Mouse (Mus musculus) intestine, embryonic 15.5 days (tissue): ENCODE data around the gene Pou2af1. TPM values are rescaled to one million over a fixed set of nuclear protein-coding genes. Genes with fewer than 3 reads are reported as not detected.
A peak's percentile ranks its signal among the peaks of the same experiment; 100 is the strongest.

Experiments used
- ATAC-seq: fragments of 200-750 bp; cut with Nextera tagmentation; 2 replicates; pipeline ENCODE4 v1.8.0; 2017; ENCODE audit warnings: moderate TSS enrichment, moderate library complexity
- H3K27ac ChIP-seq: fragments of 300-500 bp; sonication (generic); 2 replicates; pipeline ENCODE4 v1.5.1; 2015; ENCODE audit warnings: mild to moderate bottlenecking, inconsistent platforms
- H3K27me3 ChIP-seq: fragments of 300-500 bp; sonication (generic); replicated peaks from 2 replicates; pipeline ENCODE4 v1.6.1; 2015; ENCODE audit warnings: inconsistent platforms
- H3K36me3 ChIP-seq: fragments of 300-500 bp; sonication (generic); 2 replicates; pipeline ENCODE4 v1.6.1; 2015; ENCODE audit warnings: inconsistent platforms
- H3K4me1 ChIP-seq: fragments of 300-500 bp; sonication (generic); replicated peaks from 2 replicates; pipeline ENCODE4 v1.6.1; 2015; ENCODE audit warnings: inconsistent platforms
- H3K4me2 ChIP-seq: fragments of 300-500 bp; sonication (generic); replicated peaks from 2 replicates; pipeline ENCODE4 v1.6.1; 2015; ENCODE audit warnings: mild to moderate bottlenecking, inconsistent platforms
- H3K4me3 ChIP-seq: fragments of 300-500 bp; sonication (generic); replicated peaks from 2 replicates; pipeline ENCODE4 v1.5.1; 2015; ENCODE audit warnings: inconsistent platforms
- H3K9ac ChIP-seq: fragments of 300-500 bp; sonication (generic); 2 replicates; pipeline ENCODE4 v1.6.1; 2015; ENCODE audit warnings: inconsistent platforms
- H3K9me3 ChIP-seq: fragments of 300-500 bp; sonication (generic); 2 replicates; pipeline ENCODE4 v1.6.1; 2016; ENCODE audit warnings: inconsistent platforms
- WGBS: fragments of 180-500 bp; shearing (Covaris S2); methylation state at CpG from one replicate; pipeline ENCODE4 v1.1.7; 2015; 5-methylcytosine and 5-hydroxymethylcytosine counted together
- polyA plus RNA-seq: library from polyadenylated mRNA; unstranded; fragments of >200 nt; fragmentation: Nextera tagmentation; extraction: Ambion mirVana; gene quantifications from 2 replicates; pipeline ENCODE4 v1.2.1, GENCODE M21; 2015

Pou2af1 gene
- polyA plus RNA-seq, 1 experiment from 2014 or later: 0.10 TPM

- no peak overlapping the region for H3K4me2 ChIP-seq
Observed at GRCm38 (mm10) chr9:51232163-51232562, 18.7 kb downstream of the Pou2af1 start.

GRCm38 (mm10) chr9:51238741-51239385 is 25.4 kb downstream of the Pou2af1 start:
- Histone ChIP-seq H3K36me3 (no peaks in the 10 kb centered on the region), H3K9ac (no peak overlapping the region), H3K9me3 (no peaks in the 10 kb centered on the region), H3K4me2 (no peak overlapping the region), H3K27ac (no peak overlapping the region), H3K4me3 (no peak overlapping the region), H3K4me1 (0 out of 2 replicates have a peak, but pooled peaks cover 3% of the 10 kb centered on the region), H3K27me3 (no peaks in the 10 kb centered on the region)
- 47% methylated on average over 12 of the region's 12 CpGs for WGBS
- ATAC-seq: no peak

More at GRCm38 (mm10) chr9:51232163-51232562, 18.7 kb downstream of the Pou2af1 start:
- H3K4me3 ChIP-seq: no peak overlapping the region
- no peak overlapping the region for H3K27ac ChIP-seq
- no peaks in the 10 kb centered on the region for H3K27me3 ChIP-seq
- WGBS: 95% methylated on average over 8 of the region's 8 CpGs
- 0 out of 2 replicates have a peak, but pooled peaks cover 3% of the 10 kb centered on the region for H3K4me1 ChIP-seq
- no peaks in the 10 kb centered on the region for H3K36me3 ChIP-seq
- no peak overlapping the region for H3K9ac ChIP-seq
- no peaks in the 10 kb centered on the region for H3K9me3 ChIP-seq
- no peak for ATAC-seq

- H3K36me3 ChIP-seq: no peaks in the 10 kb centered on the region
- ATAC-seq: peak; percentile 62
- peaks cover 4% of the 10 kb centered on the region; the same call in 1 of the 2 replicates for H3K4me1 ChIP-seq
- no peak overlapping the region for H3K9ac ChIP-seq
- H3K4me3 ChIP-seq: no peak overlapping the region
- no peak overlapping the region for H3K27ac ChIP-seq
- H3K9me3 ChIP-seq: no peaks in the 10 kb centered on the region
- H3K4me2 ChIP-seq: no peak overlapping the region
- 56% methylated on average over 4 of the region's 4 CpGs for WGBS
- H3K27me3 ChIP-seq: no peaks in the 10 kb centered on the region
Observed at GRCm38 (mm10) chr9:51256780-51257502, 43.4 kb downstream of the Pou2af1 start.

- no peak for ATAC-seq
- 88% methylated on average over 5 of the region's 5 CpGs for WGBS
- peaks cover 4% of the 10 kb centered on the region; the same call in 1 of the 2 replicates for H3K4me1 ChIP-seq
Observed at GRCm38 (mm10) chr9:51258426-51258825, 44.9 kb downstream of the Pou2af1 start.

GRCm38 (mm10) chr9:51268852-51269251 is 55.3 kb downstream of the Pou2af1 start:
- Histone ChIP-seq H3K36me3 (no peaks in the 10 kb centered on the region), H3K4me1 (0 out of 2 replicates have a peak, but pooled peaks cover 3% of the 10 kb centered on the region), H3K9me3 (no peaks in the 10 kb centered on the region), H3K27me3 (no peaks in the 10 kb centered on the region), H3K27ac (no peak overlapping the region), H3K4me2 (no peak overlapping the region), H3K4me3 (no peak overlapping the region), H3K9ac (no peak overlapping the region)
- ATAC-seq: no peak
- 85% methylated on average over 5 of the region's 5 CpGs for WGBS

More at GRCm38 (mm10) chr9:51258426-51258825, 44.9 kb downstream of the Pou2af1 start:
- H3K9me3 ChIP-seq: no peaks in the 10 kb centered on the region
- no peak overlapping the region for H3K4me3 ChIP-seq
- no peaks in the 10 kb centered on the region for H3K27me3 ChIP-seq
- H3K36me3 ChIP-seq: no peaks in the 10 kb centered on the region
- H3K9ac ChIP-seq: no peak overlapping the region
- no peak overlapping the region for H3K4me2 ChIP-seq
- H3K27ac ChIP-seq: no peak overlapping the region

GRCm38 (mm10) chr9:51271073-51271472 is 57.6 kb downstream of the Pou2af1 start:
- ATAC-seq: no peak

GRCm38 (mm10) chr9:51272102-51272501 is 58.6 kb downstream of the Pou2af1 start:
- no peak overlapping the region for H3K4me2 ChIP-seq
- peaks cover 8% of the 10 kb centered on the region for H3K4me1 ChIP-seq
- H3K36me3 ChIP-seq: no peaks in the 10 kb centered on the region
- ATAC-seq: no peak
- no peak overlapping the region for H3K27ac ChIP-seq
- H3K9me3 ChIP-seq: no peaks in the 10 kb centered on the region
- H3K9ac ChIP-seq: no peak overlapping the region
- no peaks in the 10 kb centered on the region for H3K27me3 ChIP-seq
- 51% methylated on average over 5 of the region's 5 CpGs for WGBS
- H3K4me3 ChIP-seq: no peak overlapping the region

More at GRCm38 (mm10) chr9:51271073-51271472, 57.6 kb downstream of the Pou2af1 start:
- H3K27ac ChIP-seq: no peak overlapping the region
- H3K4me2 ChIP-seq: no peak overlapping the region
- H3K9ac ChIP-seq: no peak overlapping the region
- H3K36me3 ChIP-seq: no peaks in the 10 kb centered on the region
- no peaks in the 10 kb centered on the region for H3K9me3 ChIP-seq
- no peak overlapping the region for H3K4me3 ChIP-seq
- WGBS: 83% methylated on average over 8 of the region's 8 CpGs
- peaks cover 8% of the 10 kb centered on the region for H3K4me1 ChIP-seq
- no peaks in the 10 kb centered on the region for H3K27me3 ChIP-seq

- no peak overlapping the region for H3K4me3 ChIP-seq
- no peak overlapping the region for H3K4me2 ChIP-seq
- no peak for ATAC-seq
- WGBS: 66% methylated on average over 9 of the region's 9 CpGs
- H3K9ac ChIP-seq: no peak overlapping the region
- H3K4me1 ChIP-seq: peaks cover 13% of the 10 kb centered on the region
- no peaks in the 10 kb centered on the region for H3K27me3 ChIP-seq
- no peaks in the 10 kb centered on the region for H3K36me3 ChIP-seq
- H3K27ac ChIP-seq: no peak overlapping the region
- H3K9me3 ChIP-seq: no peaks in the 10 kb centered on the region
Observed at GRCm38 (mm10) chr9:51273581-51274154, 60.2 kb downstream of the Pou2af1 start.

- 0 out of 2 replicates have a peak, but pooled peaks have one; percentile 17 for ATAC-seq
- H3K27me3 ChIP-seq: no peaks in the 10 kb centered on the region
- H3K4me2 ChIP-seq: 0 out of 2 replicates have a peak overlapping the region, but pooled peaks have one; percentile 3
- no peaks in the 10 kb centered on the region for H3K9me3 ChIP-seq
- WGBS: 20% methylated on average over 4 of the region's 4 CpGs
- H3K4me3 ChIP-seq: no peak overlapping the region
- H3K4me1 ChIP-seq: peaks cover 13% of the 10 kb centered on the region
- no peak overlapping the region for H3K27ac ChIP-seq
- H3K36me3 ChIP-seq: no peaks in the 10 kb centered on the region
- no peak overlapping the region for H3K9ac ChIP-seq
Observed at GRCm38 (mm10) chr9:51274678-51275077, 61.2 kb downstream of the Pou2af1 start.

GRCm38 (mm10) chr9:51277834-51278498 is 64.5 kb downstream of the Pou2af1 start:
- peaks cover 4% of the 10 kb centered on the region for H3K27me3 ChIP-seq
- H3K4me1 ChIP-seq: peaks cover 13% of the 10 kb centered on the region
- peak; percentile 10 for ATAC-seq
- peak overlapping the region; percentile 97 for H3K4me2 ChIP-seq
- H3K36me3 ChIP-seq: no peaks in the 10 kb centered on the region
- no peaks in the 10 kb centered on the region for H3K9me3 ChIP-seq
- H3K9ac ChIP-seq: peak overlapping the region; percentile 68
- H3K27ac ChIP-seq: peak overlapping the region; percentile 56; the same call in 1 of the 2 replicates
- WGBS: 22% methylated on average over 13 of the region's 13 CpGs
- H3K4me3 ChIP-seq: peak overlapping the region; percentile 60

- Histone ChIP-seq H3K27me3 (peaks cover 4% of the 10 kb centered on the region), H3K36me3 (no peaks in the 10 kb centered on the region), H3K4me1 (peaks cover 11% of the 10 kb centered on the region), H3K9me3 (no peaks in the 10 kb centered on the region), H3K4me3 (peak within 1 kb of the TSS; percentile 60), H3K9ac (peak within 1 kb of the TSS; percentile 68), H3K27ac (peak within 1 kb of the TSS; percentile 56; the same call in 1 of the 2 replicates), H3K4me2 (peak within 1 kb of the TSS; percentile 97)
- ATAC-seq: peak; percentile 95
- under 1% methylated on average over 53 of the region's 53 CpGs for WGBS
Observed at GRCm38 (mm10) chr9:51278500-51279381, 65.2 kb downstream of the Pou2af1 start, which contains the start of gene Colca2. Colca2 (minus strand) TSS chr9:51278569.
